Mouse (Mus musculus) kidney, embryonic 16.5 days (tissue): Measurements from ENCODE around the gene Gm17067. TPM values are rescaled to one million over a fixed set of nuclear protein-coding genes. Genes with fewer than 3 reads are reported as not detected.
A peak's percentile ranks its signal among the peaks of the same experiment; 100 is the strongest.
"Not testable (repeated sequence)": the region's sequence is repeated elsewhere in the genome, so short reads cannot be mapped to it uniquely, and the experiment has no call there.

Experiments used
- ATAC-seq: fragments of 200-750 bp; cut with Nextera tagmentation; 2 replicates; pipeline ENCODE4 v1.8.0; 2017; ENCODE audit warnings: moderate TSS enrichment; ENCODE audit not compliant: low FRiP score, low TSS enrichment
- H3K27ac ChIP-seq: fragments of 300-500 bp; sonication (generic); 2 replicates; pipeline ENCODE4 v1.5.1; 2014; ENCODE audit warnings: low read length
- H3K27me3 ChIP-seq: fragments of 300-500 bp; sonication (generic); 2 replicates; pipeline ENCODE4 v1.6.1; 2014; ENCODE audit warnings: low read length, control low read depth, mixed read lengths; ENCODE audit not compliant: insufficient read depth
- H3K36me3 ChIP-seq: fragments of 300-500 bp; sonication (generic); 2 replicates; pipeline ENCODE4 v1.6.1; 2014; ENCODE audit warnings: low read length, control low read depth, mixed read lengths; ENCODE audit not compliant: insufficient read depth
- H3K4me1 ChIP-seq: fragments of 300-500 bp; sonication (generic); 2 replicates; pipeline ENCODE4 v1.6.1; 2014; ENCODE audit warnings: low read length, control low read depth, mixed read lengths; ENCODE audit not compliant: insufficient read depth
- H3K4me2 ChIP-seq: fragments of 300-500 bp; sonication (generic); replicated peaks from 2 replicates; pipeline ENCODE4 v1.6.1; 2014; ENCODE audit warnings: low read depth, low read length
- H3K4me3 ChIP-seq: fragments of 300-500 bp; sonication (generic); 2 replicates; pipeline ENCODE4 v1.5.1; 2014; ENCODE audit warnings: mild to moderate bottlenecking, low read length
- H3K9ac ChIP-seq: fragments of 300-500 bp; sonication (generic); replicated peaks from 2 replicates; pipeline ENCODE4 v1.6.1; 2014; ENCODE audit warnings: low read length
- H3K9me3 ChIP-seq: fragments of 300-500 bp; sonication (generic); 2 replicates; pipeline ENCODE4 v1.6.1; 2016; ENCODE audit warnings: low read length, control low read depth
- WGBS: fragments of 180-500 bp; shearing (Covaris S2); extraction: QIAGEN DNeasy Blood & Tissue Kit; methylation state at CpG from one replicate; pipeline ENCODE4 v1.1.7; 2014; 5-methylcytosine and 5-hydroxymethylcytosine counted together
- polyA plus RNA-seq: library from polyadenylated mRNA; unstranded; fragments of >200 nt; fragmentation: Nextera tagmentation; extraction: Ambion mirVana; gene quantifications from 2 replicates; pipeline ENCODE4 v1.2.1, GENCODE M21; 2015

Gene Gm17067
- not detected in 2 replicates for polyA plus RNA-seq

DNA sequence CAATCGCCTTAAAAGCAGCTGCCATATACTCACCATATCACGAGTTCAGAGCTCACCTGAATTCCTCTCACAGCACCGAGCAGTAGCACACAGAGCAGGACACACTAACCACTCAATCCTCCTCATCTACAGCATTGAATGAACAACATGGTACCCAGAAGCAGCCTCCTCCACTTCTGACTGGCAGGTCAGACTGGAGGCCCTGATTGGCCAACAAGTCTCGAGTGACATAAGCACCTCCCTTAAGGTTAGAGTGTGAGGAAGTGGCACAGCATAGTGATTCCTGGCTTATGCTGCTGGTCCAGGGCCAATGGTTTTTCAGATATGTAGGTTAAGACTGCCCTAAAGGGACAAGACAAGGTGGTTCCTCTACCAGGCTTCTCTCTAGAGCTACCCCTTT lies at the start of gene Gm17067:
Gene Gm17067, minus strand, starts transcription at position 101 of the 400 bp plus-strand sequence.
- H3K4me1 ChIP-seq, H3K9ac ChIP-seq, H3K4me2 ChIP-seq, H3K9me3 ChIP-seq, H3K27ac ChIP-seq, H3K4me3 ChIP-seq, H3K27me3 ChIP-seq, H3K36me3 ChIP-seq, ATAC-seq: not testable (repeated sequence)
- WGBS, result 93% methylated on average over 4 of the region's 4 CpGs

- Histone ChIP-seq H3K27ac (no peak overlapping the region), H3K9ac (no peak overlapping the region), H3K9me3 (no peaks in the 10 kb centered on the region; the same call in 1 of the 2 replicates), H3K36me3 (no peaks in the 10 kb centered on the region), H3K4me3 (no peak overlapping the region), H3K4me1 (no peaks in the 10 kb centered on the region), H3K27me3 (no peaks in the 10 kb centered on the region), H3K4me2 (no peak overlapping the region)
- no peak for ATAC-seq
- WGBS, result 48% methylated on average over 20 of the region's 20 CpGs
These were observed 23.0 kb upstream of the Gm17067 start for GRCm38 (mm10) chr7:42749836-42750235.

- H3K27ac ChIP-seq, result no peak overlapping the region
- ATAC-seq, result no peak
- H3K4me3 ChIP-seq, result no peak overlapping the region
- H3K36me3 ChIP-seq, result no peaks in the 10 kb centered on the region
- H3K4me2 ChIP-seq, result no peak overlapping the region
- H3K4me1 ChIP-seq, result no peaks in the 10 kb centered on the region
- H3K9me3 ChIP-seq, result peaks cover 11% of the 10 kb centered on the region; the same call in 1 of the 2 replicates
- no peaks in the 10 kb centered on the region for H3K27me3 ChIP-seq
- H3K9ac ChIP-seq, result no peak overlapping the region
- WGBS, result 87% methylated on average over 10 of the region's 10 CpGs
These were observed 11.9 kb upstream of the Gm17067 start for GRCm38 (mm10) chr7:42738536-42739210.

DNA sequence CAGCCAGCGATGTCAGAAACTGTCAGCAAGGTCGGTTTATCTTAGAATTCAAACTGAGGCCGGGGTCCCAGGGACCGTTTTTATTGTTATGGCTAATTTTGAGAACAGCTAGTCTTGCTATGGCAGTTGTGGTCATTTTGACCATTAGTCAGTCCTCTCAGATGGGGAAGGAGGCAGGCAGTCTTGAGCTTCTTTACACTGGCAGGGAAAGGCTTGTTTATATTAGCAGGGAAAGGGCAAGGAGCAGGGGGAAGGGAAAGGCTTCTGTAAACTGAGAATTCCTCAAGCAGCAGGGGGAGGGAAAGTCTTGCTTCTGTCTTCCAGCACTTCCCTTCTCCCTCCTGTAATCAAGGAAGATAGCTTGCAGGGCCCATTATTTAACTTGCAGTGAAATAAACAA lies 33.6 kb downstream of the Gm17067 start:
- not testable (repeated sequence) for H3K27me3 ChIP-seq, H3K9me3 ChIP-seq, H3K36me3 ChIP-seq, H3K4me1 ChIP-seq
- ATAC-seq, result peak; percentile 49; the same call in 1 of the 2 replicates
- peak overlapping the region; percentile 64 for H3K4me3 ChIP-seq
- H3K9ac ChIP-seq, result peak overlapping the region; percentile 75
- H3K4me2 ChIP-seq, result peak overlapping the region; percentile 56
- H3K27ac ChIP-seq, result peak overlapping the region; percentile 80; the same call in 1 of the 2 replicates
- WGBS, result 0% methylated on average over 4 of the region's 4 CpGs

- WGBS, result under 1% methylated on average over 23 of the region's 23 CpGs
- H3K4me3 ChIP-seq, result peak within 1 kb of the TSS; percentile 64
- not testable (repeated sequence) for H3K27me3 ChIP-seq, H3K4me1 ChIP-seq, H3K9me3 ChIP-seq, H3K36me3 ChIP-seq
- peak within 1 kb of the TSS; percentile 75 for H3K9ac ChIP-seq
- peak; percentile 100 for ATAC-seq
- H3K4me2 ChIP-seq, result peak within 1 kb of the TSS; percentile 56
- H3K27ac ChIP-seq, result peak within 1 kb of the TSS; percentile 80
These were observed 34.3 kb downstream of the Gm17067 start, which contains the start of gene Zfp975 for GRCm38 (mm10) chr7:42692362-42693158. TSS of gene Zfp975 (minus strand) at chr7:42692742.

- H3K4me1 ChIP-seq, H3K9ac ChIP-seq, H3K27ac ChIP-seq, H3K27me3 ChIP-seq, H3K4me3 ChIP-seq, ATAC-seq, H3K36me3 ChIP-seq, H3K4me2 ChIP-seq: not testable (repeated sequence)
- peaks cover 19% of the 10 kb centered on the region for H3K9me3 ChIP-seq
- WGBS, result 93% methylated on average over 6 of the region's 6 CpGs
These were observed 46.7 kb downstream of the Gm17067 start for GRCm38 (mm10) chr7:42680081-42680480.

DNA sequence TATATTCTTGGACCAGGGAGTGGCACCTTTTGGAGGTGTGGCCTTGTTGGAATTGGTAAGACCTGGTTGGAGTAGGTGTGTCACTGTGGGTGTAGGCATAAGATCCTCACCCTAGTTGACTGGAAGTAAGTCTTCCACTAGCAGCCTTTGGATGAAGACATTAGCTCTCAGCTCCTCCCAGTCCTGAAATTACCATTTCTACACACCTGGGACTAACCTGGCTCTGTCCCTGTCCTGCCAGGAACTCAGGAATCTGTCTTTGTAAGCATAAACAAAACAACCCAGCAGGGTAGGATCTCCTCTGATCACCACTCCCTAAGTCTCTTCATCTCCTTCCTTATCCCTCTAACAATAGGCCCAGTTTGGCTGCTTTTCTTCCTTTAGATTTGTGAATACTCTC lies 47.2 kb downstream of the Gm17067 start:
- H3K9me3 ChIP-seq, result peaks cover 19% of the 10 kb centered on the region
- not testable (repeated sequence) for H3K4me2 ChIP-seq, H3K9ac ChIP-seq, H3K4me1 ChIP-seq, H3K27me3 ChIP-seq, H3K36me3 ChIP-seq, H3K27ac ChIP-seq, H3K4me3 ChIP-seq, ATAC-seq

GRCm38 (mm10) chr7:42660140-42660539 lies 66.7 kb downstream of the Gm17067 start:
- peaks cover 21% of the 10 kb centered on the region; the same call in 1 of the 2 replicates for H3K36me3 ChIP-seq
- ATAC-seq, H3K9ac ChIP-seq, H3K4me1 ChIP-seq, H3K4me3 ChIP-seq, H3K4me2 ChIP-seq, H3K27ac ChIP-seq, H3K27me3 ChIP-seq: not testable (repeated sequence)
- H3K9me3 ChIP-seq, result peaks cover 12% of the 10 kb centered on the region
- 71% methylated on average over 4 of the region's 5 CpGs for WGBS
